Mouse (Mus musculus): ENCODE data around the gene Padi6. TPM values are rescaled to one million over a fixed set of nuclear protein-coding genes. Genes with fewer than 3 reads are reported as not detected.

Gene Padi6
- total RNA-seq, 2 experiments from 2014 or later = not detected

DNA sequence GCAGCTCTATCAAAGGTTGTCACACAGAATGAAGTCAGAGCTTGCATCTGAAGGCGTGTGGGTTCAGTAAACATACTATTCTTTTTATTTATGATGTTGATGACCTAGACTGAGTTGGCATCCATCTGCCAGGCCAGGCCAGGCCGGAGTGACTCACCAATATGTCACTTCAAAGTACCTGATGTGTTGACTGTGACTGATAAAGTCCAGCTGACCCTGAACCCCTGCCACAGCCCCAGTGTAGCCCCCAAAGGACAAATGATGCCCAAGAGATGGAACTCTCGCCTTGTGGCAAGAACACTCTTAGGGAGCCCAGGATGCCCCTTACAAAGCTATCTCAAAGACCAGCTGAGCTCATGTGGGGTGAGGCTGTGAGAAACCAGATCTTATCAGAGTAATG, 13.4 kb upstream of the Padi6 start:
- intact Hi-C loops (cut with DNase I) = no loop called here
- no peak for DNase-seq

DNA sequence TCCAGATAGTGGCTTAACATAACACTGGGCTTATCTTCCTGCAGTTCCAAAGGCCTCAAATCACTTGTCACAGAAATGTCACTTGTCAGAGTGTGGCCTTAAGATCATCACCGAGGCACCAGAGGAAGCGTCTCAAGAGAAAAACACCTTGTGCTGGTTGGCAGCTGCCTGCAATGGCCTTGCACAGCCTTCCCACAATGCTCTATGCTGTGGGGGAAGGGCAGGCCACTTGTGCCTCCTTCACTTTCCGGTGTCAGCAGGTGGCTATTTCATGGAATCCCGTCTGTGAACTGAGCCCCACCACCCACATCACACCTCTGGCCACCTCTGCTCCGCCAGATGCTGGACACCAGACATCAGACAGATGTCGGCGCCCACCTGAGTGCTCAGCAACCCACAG, 10.9 kb upstream of the Padi6 start:
- intact Hi-C loops (cut with DNase I) = no loop called here
- DNase-seq = no peak

DNA sequence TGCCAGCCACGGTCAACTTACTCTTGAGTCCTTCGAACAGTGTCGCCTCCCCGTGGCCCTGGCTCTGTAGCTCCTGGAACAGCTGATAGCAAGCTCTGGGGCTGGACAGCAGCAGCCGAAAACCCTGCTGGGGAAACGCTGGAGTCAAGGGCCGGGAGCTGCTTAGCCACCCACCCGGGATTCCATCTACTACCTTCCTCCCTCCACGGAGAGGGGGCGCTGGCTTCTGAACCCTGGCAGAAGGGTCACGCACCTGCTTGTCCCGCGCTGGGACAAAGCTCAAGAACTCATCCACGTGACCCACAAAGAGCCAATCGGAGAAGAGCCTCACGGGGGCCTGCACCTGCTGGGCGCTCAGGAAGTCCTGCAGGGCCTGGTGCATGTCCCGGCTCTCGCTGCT, 7.9 kb upstream of the Padi6 start:
- no peak for DNase-seq
- intact Hi-C loops (cut with DNase I) = no loop called here

DNA sequence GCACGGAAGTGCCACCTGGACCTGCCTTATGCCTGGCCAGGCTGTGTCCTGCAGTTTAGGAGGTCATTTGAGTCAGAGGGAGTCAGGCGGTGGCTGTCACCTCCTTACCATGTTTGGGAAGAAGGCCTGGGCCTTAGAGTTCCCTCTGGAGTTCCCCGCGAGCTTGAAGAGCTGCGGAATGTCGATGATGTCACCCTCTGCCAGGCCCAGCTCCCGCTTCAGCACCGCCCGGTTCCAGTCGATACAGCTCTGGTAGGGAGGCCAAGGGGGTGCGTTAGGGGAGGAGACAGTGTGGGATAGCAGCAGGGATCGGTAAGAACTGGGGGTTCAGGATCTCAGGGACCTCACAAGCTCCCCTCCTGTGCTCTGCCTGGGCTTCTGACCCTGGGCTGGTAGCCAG, 5.5 kb upstream of the Padi6 start:
- peak in 1 of 2 experiments; percentile 45 for DNase-seq
- intact Hi-C loops (cut with DNase I) = no loop called here

DNA sequence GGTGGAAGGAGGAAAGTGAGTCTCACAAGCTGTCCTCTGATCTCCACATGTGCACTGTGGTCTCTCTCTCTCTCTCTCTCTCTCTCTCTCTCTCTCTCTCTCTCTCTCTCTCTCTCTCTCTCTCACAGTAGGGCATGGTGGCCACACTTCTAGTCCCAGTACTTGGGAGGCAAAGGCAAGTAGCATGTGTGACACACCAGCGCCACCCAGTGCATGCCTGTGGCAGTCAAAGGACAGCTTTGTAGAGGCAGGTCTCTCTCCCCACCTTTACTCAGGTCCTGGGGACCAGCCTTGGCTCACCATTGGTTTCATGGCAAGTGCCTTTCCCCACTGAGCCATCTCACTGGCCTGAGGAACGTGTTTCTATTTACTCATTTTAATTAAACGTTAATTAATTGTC, 2.2 kb upstream of the Padi6 start:
- intact Hi-C loops (cut with DNase I) = no loop called here

DNA sequence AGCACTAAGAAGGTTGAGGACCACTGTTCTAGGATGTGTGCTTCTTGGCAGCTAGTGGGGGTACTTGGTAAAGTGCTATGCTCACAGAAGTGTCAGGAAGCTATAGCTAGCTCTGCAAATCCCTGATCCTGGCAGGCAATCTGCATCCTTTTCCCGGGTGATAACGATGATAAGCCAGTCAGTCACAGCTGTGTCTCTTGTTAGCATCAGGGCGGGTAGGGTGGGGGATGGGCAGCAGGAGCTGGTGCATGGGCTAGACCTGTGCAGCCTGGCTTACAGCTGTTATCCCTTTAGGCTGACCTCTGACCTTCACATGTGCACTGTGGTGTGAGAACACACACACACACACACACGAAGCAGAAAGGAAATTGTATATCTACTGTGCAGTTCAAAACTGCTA, 643 bp upstream of the Padi6 start:
- DNase-seq = no peak
- intact Hi-C loops (cut with DNase I) = no loop called here

More for the DNA sequence above, 2.2 kb upstream of the Padi6 start:
- peak; percentile 27 to 64 for DNase-seq

DNA sequence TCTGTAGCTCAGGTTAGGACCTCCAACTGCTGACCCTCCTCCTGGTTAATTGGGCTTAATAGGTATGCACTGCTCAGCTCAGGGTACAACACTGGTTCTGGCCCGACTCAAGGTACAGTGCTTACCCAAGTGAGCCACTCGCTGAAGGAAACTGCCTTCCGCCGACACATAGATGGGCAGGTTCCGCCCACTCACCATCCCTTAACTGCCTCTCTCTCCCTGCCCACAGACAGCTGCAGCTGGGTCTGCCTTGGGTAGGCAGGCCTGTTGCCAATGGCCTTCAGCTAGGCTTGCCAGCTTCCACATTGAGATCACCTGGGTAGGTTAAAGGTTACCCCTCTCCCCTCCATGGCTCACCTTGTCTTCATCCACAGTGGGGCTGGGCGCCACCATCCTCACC, 1.0 kb downstream of the Padi6 start:
- intact Hi-C loops (cut with DNase I) = no loop called here
- DNase-seq = no peak

DNA sequence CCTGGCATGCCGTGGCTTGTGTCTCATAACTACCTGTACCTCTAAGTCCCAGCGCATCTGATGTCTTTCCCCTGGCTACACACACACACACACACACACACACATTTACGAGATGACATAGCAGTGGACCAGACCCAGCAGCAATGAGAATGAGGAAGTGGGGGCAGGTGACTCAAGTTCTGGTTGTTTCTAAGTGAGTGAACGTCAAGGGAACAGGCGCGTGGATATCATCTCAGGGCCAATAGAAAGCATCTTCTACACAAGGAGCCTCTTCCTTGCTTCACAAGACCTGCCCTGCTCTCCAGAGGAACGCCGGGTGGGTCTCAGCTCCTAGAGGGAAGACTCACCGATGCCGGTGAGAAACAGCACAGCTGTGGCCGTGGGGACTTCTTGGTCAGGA, 1.8 kb downstream of the Padi6 start:
- DNase-seq = no peak
- intact Hi-C loops (cut with DNase I) = no loop called here

DNA sequence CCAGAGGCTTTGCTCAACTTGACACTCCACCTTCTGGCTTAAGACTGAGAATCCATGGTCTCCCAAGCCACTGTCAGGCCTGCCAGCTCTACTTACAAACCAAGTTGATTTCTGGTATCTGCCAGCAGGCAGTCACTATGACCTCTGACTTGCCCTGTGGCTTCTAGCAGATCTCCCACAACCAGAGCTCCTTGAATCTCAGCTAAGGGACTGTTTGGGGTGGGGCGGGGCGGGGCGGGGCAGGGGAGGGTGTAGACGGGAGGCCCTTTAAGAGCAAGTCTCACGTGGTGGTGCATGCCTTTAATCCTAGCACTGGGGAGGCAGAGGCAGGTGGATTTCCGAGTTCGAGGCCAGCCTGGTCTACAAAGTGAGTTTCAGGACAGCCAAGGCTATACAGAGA, 9.6 kb downstream of the Padi6 start:
- no peak for DNase-seq
- intact Hi-C loops (cut with DNase I) = no loop called here

DNA sequence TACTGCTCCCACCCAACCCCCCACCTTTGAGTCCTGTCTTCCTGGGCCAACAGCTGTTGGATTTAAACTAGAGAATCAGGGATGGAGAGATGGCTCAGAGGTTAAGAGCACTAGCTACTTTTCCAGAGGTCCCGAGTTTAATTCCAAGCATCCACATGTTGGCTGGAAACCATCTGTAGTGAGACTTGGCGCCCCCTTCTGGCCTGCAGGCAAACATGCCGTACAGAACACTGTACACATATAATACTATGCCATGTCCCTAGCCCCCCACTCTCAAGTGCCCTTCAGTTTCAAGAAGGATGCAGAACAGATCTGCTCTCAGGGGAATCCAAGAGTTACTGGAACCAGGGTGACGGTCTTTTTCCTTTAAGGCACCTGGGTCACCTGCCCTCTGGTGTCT, 10.8 kb downstream of the Padi6 start:
- no peak for DNase-seq
- intact Hi-C loops (cut with DNase I) = no loop called here

DNA sequence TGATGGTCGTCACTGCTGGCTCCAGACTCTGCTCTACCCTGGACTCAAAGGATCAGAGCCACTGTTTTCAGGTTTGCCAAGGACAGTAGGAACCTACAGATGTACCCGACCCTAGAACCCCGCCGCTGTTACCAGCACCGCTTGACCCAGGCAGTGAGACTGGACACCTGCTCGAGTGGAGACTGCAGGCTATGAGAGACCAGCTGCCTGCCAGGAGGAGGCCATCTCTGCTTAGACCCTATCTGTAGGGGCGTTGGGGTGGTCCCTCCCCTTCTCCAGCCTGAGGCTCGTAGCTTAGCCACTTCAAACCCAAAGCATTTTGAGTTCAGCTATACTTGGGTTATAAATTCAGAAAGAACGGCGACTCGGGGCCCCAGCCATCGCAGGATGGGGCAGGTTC, 15.5 kb downstream of the Padi6 start:
- DNase-seq = no peak
- intact Hi-C loops (cut with DNase I) = no loop called here

DNA sequence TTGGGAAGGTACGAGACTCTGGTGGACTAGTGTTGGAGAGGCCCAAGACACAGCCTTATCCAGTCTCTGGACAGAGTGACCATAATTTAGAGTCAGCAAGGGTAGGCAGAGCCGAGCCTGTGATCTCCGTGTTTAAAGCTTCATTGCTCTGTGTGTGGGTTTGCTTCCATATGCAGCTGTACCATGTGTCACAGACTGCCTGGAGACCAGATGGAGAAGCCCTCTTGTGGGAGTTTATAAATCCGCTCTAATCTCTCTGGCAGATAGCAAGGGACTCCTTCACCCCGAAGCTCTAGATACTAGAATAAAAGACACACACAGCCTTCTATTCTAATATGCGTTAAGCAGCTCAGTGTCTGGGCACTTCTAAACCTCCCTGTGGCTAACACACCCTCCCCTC, 17.7 kb downstream of the Padi6 start:
- intact Hi-C loops (cut with DNase I) = loop anchor here (1.0 to 2.0 kb wide), 2 partner anchors 178 to 232 kb away; no protein-coding TSS in a partner anchor

DNA sequence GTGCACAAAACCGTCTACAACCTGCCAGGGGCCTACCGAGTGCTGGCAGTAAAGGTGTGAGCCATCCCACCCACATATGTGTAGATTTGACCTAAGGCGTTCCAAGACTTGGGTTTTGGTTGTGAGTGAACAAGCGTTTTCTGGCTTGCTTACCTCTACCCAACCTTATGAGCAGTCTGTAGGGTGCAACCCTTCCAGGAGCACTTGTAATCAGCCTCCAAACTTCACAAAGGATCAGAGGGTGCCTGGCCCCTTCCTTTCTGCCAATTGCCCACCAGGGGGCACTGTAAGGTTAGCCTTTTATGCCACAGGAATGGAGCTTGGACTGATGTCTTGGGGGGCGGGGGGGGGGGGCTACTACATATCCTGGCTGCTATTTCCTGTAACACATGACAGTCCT, 18.6 kb downstream of the Padi6 start:
- peak; percentile 35 to 55 for DNase-seq
- intact Hi-C loops (cut with DNase I) = loop anchor here (1.0 to 2.0 kb wide), 2 partner anchors 178 to 233 kb away; no protein-coding TSS in a partner anchor

More for the DNA sequence above, 17.7 kb downstream of the Padi6 start:
- no peak for DNase-seq

DNA sequence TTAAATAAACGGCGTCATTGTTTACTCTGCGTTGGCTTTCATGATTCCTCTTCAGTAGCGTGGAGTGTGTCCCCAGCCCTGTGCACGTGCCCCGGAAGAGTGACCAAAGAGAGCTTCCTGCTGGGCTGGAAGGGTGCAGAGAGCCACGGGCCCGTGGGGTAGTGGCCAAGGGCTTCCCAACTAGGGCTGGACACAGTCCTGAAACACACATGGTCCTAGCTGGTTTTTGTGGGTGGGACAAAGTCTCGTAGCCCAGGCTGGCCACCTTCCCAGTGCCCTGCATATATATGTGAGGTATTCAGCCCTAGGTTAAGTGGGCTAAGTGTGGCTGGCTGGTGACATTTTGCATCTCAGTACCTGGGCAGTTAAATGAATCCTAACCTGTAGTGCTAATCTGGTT, 19.3 kb downstream of the Padi6 start:
- intact Hi-C loops (cut with DNase I) = no loop called here
- DNase-seq = no peak

DNA sequence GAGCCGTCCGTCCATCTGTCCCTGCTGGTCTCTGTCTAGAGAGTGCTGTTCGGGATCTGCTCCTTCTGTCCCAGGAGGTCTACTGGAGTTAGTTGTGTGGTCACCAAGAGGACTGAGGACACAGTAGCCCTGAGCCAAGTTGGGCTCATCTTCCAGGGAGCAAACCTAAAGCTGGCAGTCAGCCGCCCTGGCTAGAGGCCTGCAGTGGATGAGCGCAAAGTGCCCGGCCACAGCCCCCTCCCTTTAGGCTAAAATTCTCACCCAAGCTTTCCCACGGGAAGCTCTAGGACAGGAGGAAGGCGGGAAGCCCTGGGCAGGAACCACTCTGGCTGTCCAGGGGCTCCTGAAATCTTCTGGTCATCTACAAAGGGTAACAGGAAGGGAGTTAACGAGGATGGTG, 19.7 kb downstream of the Padi6 start:
- intact Hi-C loops (cut with DNase I) = no loop called here
- no peak for DNase-seq

DNA sequence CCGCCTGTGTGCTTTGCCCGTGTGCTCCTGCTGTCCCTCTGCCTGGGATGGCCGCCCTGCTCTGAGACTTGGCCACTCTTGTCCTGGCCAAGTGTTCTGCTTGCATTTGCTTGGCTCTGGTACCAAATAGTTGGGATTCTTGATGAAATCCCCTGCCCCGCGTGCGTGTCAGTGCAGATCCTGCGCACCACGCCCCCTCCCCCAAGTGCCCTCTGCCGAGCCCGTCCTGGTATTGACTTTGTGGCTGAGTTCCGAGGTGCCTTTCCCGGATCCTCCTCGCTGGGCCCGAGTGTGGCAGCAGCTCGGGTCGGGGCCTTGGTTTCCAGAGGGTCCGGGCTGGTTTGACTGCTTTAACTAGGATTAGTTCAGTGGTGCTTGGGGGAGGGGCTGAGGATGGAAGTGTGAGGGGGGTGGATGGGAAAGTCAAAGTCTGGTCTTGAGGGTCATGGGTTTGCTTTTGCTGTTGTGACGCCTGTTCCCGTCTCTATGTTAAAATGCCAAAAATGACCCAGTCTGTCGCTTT, 20.4 kb downstream of the Padi6 start:
- intact Hi-C loops (cut with DNase I) = no loop called here
- DNase-seq = no peak

DNA sequence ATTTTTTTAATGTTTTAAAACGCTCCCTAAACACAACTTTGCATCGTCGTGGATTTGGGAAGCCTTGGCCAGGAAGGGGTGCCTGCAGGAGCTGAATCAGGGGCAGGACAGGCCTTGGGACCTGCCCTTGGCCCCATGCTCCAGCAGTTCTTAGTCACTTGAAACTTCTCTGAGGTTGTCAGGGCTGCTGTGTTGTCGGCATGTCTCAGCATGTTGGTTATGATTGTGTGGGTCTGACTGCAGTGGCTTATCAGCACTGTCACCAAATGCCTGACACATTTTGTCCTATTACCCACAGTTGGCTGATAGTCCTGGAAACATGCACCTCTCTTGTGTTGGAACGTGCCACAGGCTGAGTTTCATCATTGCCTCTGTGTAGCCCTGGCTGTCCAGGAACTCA, 22.4 kb downstream of the Padi6 start:
- no peak for DNase-seq
- intact Hi-C loops (cut with DNase I) = no loop called here

DNA sequence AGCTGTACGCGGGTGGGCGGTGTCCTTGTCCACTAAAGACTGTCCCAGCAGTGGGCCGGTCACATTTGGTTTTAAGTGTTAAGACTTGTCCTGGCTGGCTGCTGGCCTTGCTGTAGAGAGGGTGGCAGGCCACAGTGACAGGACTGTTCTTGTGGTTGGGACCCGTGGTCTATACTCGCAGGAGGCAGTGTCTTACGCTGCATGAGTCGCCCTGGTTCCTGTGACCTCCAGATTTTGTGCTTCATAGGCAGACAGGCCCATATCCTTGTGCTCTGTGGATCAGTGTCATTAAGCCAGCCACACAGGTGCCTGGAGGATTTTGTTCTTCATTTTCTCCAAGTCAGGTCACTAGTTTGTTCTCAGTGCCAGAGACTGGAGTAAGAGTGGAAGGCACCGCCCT, 24.0 kb downstream of the Padi6 start:
- intact Hi-C loops (cut with DNase I) = no loop called here
- DNase-seq = no peak

DNA sequence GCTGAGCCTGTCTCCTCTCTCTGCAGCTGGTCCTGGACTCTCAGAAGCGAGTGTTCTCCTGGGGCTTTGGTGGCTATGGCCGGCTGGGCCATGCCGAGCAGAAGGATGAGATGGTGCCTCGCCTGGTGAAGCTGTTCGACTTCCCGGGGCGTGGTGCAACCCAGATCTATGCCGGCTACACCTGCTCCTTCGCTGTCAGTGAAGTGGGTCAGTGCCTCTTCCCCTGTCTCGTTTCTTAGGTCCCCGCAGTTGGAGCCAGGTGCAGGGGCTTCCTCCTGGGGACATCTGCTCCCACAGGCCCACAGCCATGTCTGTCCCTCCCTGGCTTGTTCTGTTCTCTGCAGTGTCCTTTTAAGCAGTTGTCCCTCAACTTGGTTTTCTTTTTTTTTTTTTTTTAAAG, 25.4 kb downstream of the Padi6 start:
- intact Hi-C loops (cut with DNase I) = no loop called here

DNA sequence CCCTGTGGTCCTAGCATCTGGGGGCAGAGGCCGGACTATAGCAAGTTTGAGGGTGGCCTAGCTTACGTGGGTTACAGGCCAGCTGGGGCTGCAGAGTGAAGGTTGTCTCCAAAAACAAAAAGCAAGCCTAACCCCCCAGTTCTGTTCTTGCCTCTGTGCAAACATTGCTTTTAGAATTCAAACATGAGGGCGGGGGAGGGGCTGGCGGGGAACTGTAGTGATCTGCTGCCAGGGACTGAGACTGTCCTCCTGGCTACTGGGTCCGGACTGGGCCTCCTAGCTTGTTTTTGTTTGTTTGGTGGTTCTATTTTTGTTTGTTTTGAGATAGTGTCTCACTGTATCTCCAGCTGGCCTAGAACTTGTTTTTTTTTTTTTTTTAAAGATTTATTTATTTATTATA, 27.9 kb downstream of the Padi6 start:
- no peak for DNase-seq
- intact Hi-C loops (cut with DNase I) = loop anchor here (5.0 kb wide), 1 partner anchor 157 kb away; no protein-coding TSS in a partner anchor

More for the DNA sequence above, 25.4 kb downstream of the Padi6 start:
- DNase-seq = no peak

DNA sequence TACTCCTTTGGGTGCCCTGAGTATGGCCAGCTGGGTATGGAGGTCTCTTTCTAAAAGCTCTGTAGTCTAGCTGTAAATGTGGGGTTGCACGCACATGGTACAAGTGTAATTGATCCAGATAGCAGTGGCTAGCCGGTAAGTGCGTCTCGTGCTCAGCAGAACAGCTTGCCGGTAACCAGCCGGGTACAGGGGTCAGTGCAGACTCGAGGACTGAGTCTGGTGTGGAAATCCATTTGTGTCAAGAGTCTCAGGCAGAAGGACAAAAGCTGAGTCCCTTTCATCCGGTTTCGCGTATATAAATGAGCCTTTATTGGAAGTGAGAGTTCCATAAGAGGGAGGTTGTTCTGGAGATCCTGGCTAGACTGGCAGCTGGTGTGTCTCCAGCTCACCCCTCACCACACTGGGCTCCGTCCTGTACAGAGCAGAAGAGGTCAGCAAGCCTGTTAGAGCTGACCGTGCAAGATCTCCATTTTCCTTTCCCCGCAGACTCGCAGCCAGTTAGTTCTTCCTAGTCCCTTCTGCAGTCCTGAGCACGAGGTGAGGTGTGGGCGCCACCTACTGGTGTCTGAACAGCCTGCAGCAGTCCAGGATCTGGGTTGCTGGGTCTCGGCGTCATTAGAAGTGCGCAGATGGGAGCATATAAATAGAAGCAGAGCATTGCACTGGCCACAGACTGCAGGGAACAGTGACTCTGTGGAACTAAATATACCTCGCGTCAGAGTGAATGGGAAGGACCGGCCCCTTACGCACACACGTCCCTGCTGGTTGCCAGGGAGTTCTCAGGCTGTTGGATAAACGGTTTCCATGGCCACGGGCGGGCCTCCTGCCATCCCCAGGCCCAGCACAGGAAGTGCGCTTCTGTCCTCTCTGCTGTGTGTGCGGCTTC, 28.7 kb downstream of the Padi6 start:
- intact Hi-C loops (cut with DNase I) = loop anchor here (1.0 to 5.0 kb wide), 3 partner anchors 34 to 156 kb away; no protein-coding TSS in a partner anchor
- peak; percentile 93 to 96 for DNase-seq

DNA sequence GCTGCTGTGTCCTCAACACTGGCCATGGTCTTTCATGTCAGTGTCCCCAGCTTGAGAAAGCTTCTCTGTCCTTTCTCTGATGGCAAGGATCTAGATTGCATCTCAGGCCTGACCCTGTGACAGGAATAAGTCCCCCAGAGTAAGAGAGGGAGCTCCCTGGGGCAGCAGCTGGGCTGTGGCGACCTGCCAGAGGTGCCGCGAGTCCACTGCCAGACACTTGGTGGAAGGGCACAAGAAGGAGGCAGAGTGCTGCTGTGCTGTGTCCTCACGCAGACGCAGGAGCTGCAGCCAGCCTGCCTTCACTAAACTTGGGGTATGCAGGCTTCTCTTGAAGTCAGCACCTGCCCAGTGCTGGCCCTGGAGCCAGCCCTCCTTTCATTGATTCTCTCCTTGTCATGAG, 31.1 kb downstream of the Padi6 start:
- intact Hi-C loops (cut with DNase I) = loop anchor here (5.0 kb wide), 1 partner anchor 154 kb away; no protein-coding TSS in a partner anchor
- peak; percentile 42 to 45 for DNase-seq

Measured in heart, postnatal 14 days (tissue).